Mouse (Mus musculus) liver, embryonic 11.5 days (tissue): ENCODE measurements at regions not wholly inside any gene's neighbourhood (a gene's known extent, or its start where the extent isn't known, plus 50 kb on each side); places are given as distances from the start of the nearest gene placed in this dataset.

ENCODE experiments used
- ATAC-seq: fragments of 200-750 bp; cut with Nextera tagmentation; replicated peaks from 2 replicates; pipeline ENCODE4 v1.8.0; 2017; ENCODE audit warnings: moderate number of reproducible peaks, mild to moderate bottlenecking, moderate TSS enrichment, moderate library complexity; ENCODE audit not compliant: low FRiP score
- DNase-seq: peaks from one replicate; pipeline ENCODE4 v3.0.0-alpha.2; 2017; ENCODE audit warnings: low spot score
- H3K27ac ChIP-seq: fragments of 300-500 bp; sonication (generic); 2 replicates; pipeline ENCODE4 v1.5.1; 2014; ENCODE audit warnings: mild to moderate bottlenecking, low read depth, low read length, control low read depth
- H3K27me3 ChIP-seq: fragments of 300-500 bp; sonication (generic); replicated peaks from 2 replicates; pipeline ENCODE4 v1.6.1; 2014; ENCODE audit warnings: low read length, mixed read lengths; ENCODE audit not compliant: control insufficient read depth, insufficient read depth
- H3K36me3 ChIP-seq: fragments of 300-500 bp; sonication (generic); 2 replicates; pipeline ENCODE4 v1.6.1; 2014; ENCODE audit warnings: mild to moderate bottlenecking, low read length, moderate library complexity, mixed read lengths; ENCODE audit not compliant: control insufficient read depth, insufficient read depth
- H3K4me1 ChIP-seq: fragments of 300-500 bp; sonication (generic); replicated peaks from 2 replicates; pipeline ENCODE4 v1.6.1; 2014; ENCODE audit warnings: low read length, mixed read lengths; ENCODE audit not compliant: control insufficient read depth, insufficient read depth
- H3K4me2 ChIP-seq: fragments of 300-500 bp; sonication (generic); 2 replicates; pipeline ENCODE4 v1.6.1; 2014; ENCODE audit warnings: mild to moderate bottlenecking, control low read depth, moderate library complexity
- H3K4me3 ChIP-seq: fragments of 300-500 bp; sonication (generic); 2 replicates; pipeline ENCODE4 v1.5.1; 2014; ENCODE audit warnings: low read depth, low read length, control low read depth
- H3K9ac ChIP-seq: fragments of 300-500 bp; sonication (generic); 2 replicates; pipeline ENCODE4 v1.6.1; 2014; ENCODE audit warnings: low read depth, low read length, control low read depth
- H3K9me3 ChIP-seq: fragments of 300-500 bp; sonication (generic); 2 replicates; pipeline ENCODE4 v1.6.1; 2016; ENCODE audit warnings: low read length, inconsistent platforms, mixed read lengths; ENCODE audit not compliant: control insufficient read depth
- WGBS: fragments of 180-500 bp; shearing (Covaris S2); extraction: QIAGEN DNeasy Blood & Tissue Kit; methylation state at CpG from one replicate; pipeline ENCODE4 v1.1.7; 2014; 5-methylcytosine and 5-hydroxymethylcytosine counted together

- no peak overlapping the region for H3K27ac ChIP-seq
- H3K4me2 ChIP-seq, result no peak overlapping the region
- no peaks in the 10 kb centered on the region for H3K9me3 ChIP-seq
- H3K36me3 ChIP-seq, result no peaks in the 10 kb centered on the region
- H3K4me3 ChIP-seq, result no peak overlapping the region
- DNase-seq (no peak), ATAC-seq (no peak)
- no peak overlapping the region for H3K9ac ChIP-seq
- H3K27me3 ChIP-seq, result no peaks in the 10 kb centered on the region
- WGBS, result 50% methylated on average over 12 of the region's 12 CpGs
- no peaks in the 10 kb centered on the region for H3K4me1 ChIP-seq
Observed at GRCm38 (mm10) chr8:116412703-116413102, 92.1 kb upstream of the Dynlrb2 start.

GRCm38 (mm10) chr8:116410041-116410440, 94.7 kb upstream of the Dynlrb2 start:
- Histone ChIP-seq H3K4me3 (no peak overlapping the region), H3K36me3 (no peaks in the 10 kb centered on the region), H3K9ac (no peak overlapping the region), H3K4me1 (no peaks in the 10 kb centered on the region), H3K4me2 (no peak overlapping the region), H3K27ac (no peak overlapping the region), H3K9me3 (no peaks in the 10 kb centered on the region), H3K27me3 (no peaks in the 10 kb centered on the region)
- DNase-seq, result no peak
- 59% methylated on average over 5 of the region's 5 CpGs for WGBS
- no peak for ATAC-seq

GRCm38 (mm10) chr8:116409011-116409410, 95.8 kb upstream of the Dynlrb2 start:
- no peaks in the 10 kb centered on the region for H3K4me1 ChIP-seq
- no peaks in the 10 kb centered on the region for H3K9me3 ChIP-seq
- H3K4me2 ChIP-seq, result no peak overlapping the region
- no peak overlapping the region for H3K27ac ChIP-seq
- no peaks in the 10 kb centered on the region for H3K27me3 ChIP-seq
- H3K4me3 ChIP-seq, result no peak overlapping the region
- ATAC-seq (no peak), DNase-seq (no peak)
- no peak overlapping the region for H3K9ac ChIP-seq
- 85% methylated on average over 6 of the region's 6 CpGs for WGBS
- H3K36me3 ChIP-seq, result no peaks in the 10 kb centered on the region

GRCm38 (mm10) chr8:116404571-116404970, 100.2 kb upstream of the Dynlrb2 start:
- Histone ChIP-seq H3K36me3 (no peaks in the 10 kb centered on the region), H3K27me3 (no peaks in the 10 kb centered on the region), H3K4me1 (no peaks in the 10 kb centered on the region), H3K9me3 (no peaks in the 10 kb centered on the region), H3K4me2 (no peak overlapping the region), H3K9ac (no peak overlapping the region), H3K4me3 (no peak overlapping the region), H3K27ac (no peak overlapping the region)
- DNase-seq (no peak), ATAC-seq (no peak)

GRCm38 (mm10) chr8:116403366-116403765, 101.4 kb upstream of the Dynlrb2 start:
- WGBS, result 67% methylated on average over 5 of the region's 5 CpGs
- Histone ChIP-seq H3K4me1 (no peaks in the 10 kb centered on the region), H3K27me3 (no peaks in the 10 kb centered on the region), H3K36me3 (no peaks in the 10 kb centered on the region), H3K9me3 (no peaks in the 10 kb centered on the region), H3K9ac (no peak overlapping the region), H3K27ac (no peak overlapping the region), H3K4me3 (no peak overlapping the region), H3K4me2 (no peak overlapping the region)
- ATAC-seq (no peak), DNase-seq (no peak)

GRCm38 (mm10) chr8:116399452-116399851, 105.3 kb upstream of the Dynlrb2 start:
- Histone ChIP-seq H3K4me3 (no peak overlapping the region), H3K9ac (no peak overlapping the region), H3K4me2 (no peak overlapping the region), H3K27me3 (no peaks in the 10 kb centered on the region), H3K36me3 (no peaks in the 10 kb centered on the region), H3K9me3 (peaks cover 2% of the 10 kb centered on the region; the same call in 1 of the 2 replicates), H3K27ac (no peak overlapping the region), H3K4me1 (no peaks in the 10 kb centered on the region)
- 70% methylated on average over 2 of the region's 2 CpGs for WGBS
- ATAC-seq, result no peak
- DNase-seq, result no peak

GRCm38 (mm10) chr8:116398565-116399205, 106.1 kb upstream of the Dynlrb2 start:
- Histone ChIP-seq H3K4me3 (no peak overlapping the region), H3K4me1 (no peaks in the 10 kb centered on the region), H3K4me2 (no peak overlapping the region), H3K27ac (no peak overlapping the region), H3K27me3 (no peaks in the 10 kb centered on the region), H3K9me3 (peaks cover 2% of the 10 kb centered on the region; the same call in 1 of the 2 replicates), H3K36me3 (no peaks in the 10 kb centered on the region), H3K9ac (no peak overlapping the region)
- ATAC-seq (no peak), DNase-seq (no peak)
- 77% methylated on average over 11 of the region's 11 CpGs for WGBS

GRCm38 (mm10) chr8:116385193-116385955, 119.4 kb upstream of the Dynlrb2 start:
- ATAC-seq, result no peak
- H3K36me3 ChIP-seq, result no peaks in the 10 kb centered on the region
- H3K4me1 ChIP-seq, result no peaks in the 10 kb centered on the region
- H3K9me3 ChIP-seq, result no peaks in the 10 kb centered on the region
- H3K27me3 ChIP-seq, result no peaks in the 10 kb centered on the region
- H3K4me2 ChIP-seq, result no peak overlapping the region
- WGBS, result 90% methylated on average over 23 of the region's 23 CpGs
- no peak overlapping the region for H3K9ac ChIP-seq
- H3K4me3 ChIP-seq, result no peak overlapping the region
- H3K27ac ChIP-seq, result no peak overlapping the region
- DNase-seq, result no peak
